10 mouse cellular contexts compared by ENCODE assay signal in genomic region chr1:52305679-52306632, GRCm38 (mm10).
DNase-seq lines count a peak whose midpoint lies in the region; ATAC-seq lines count a peak whose summit lies in the region.
"Had no signal": no experiment of that assay in that cellular context is flagged by ENCODE, and none has a peak within 500 bp of the region (broad histone marks: within the 10 kb centered on the region; RNA-seq: fewer than 3 reads in every experiment).

No protein-coding gene starts in this region.

- WGBS in forebrain, embryonic 13.5 days: 41% methylated on average over 18 of the region's 18 CpGs
- WGBS in hindbrain, embryonic 11.5 days: 71% methylated on average over 18 of the region's 18 CpGs
- 58% methylated on average over 18 of the region's 18 CpGs for WGBS in limb, embryonic 13.5 days
- WGBS in neural tube, embryonic 15.5 days: 57% methylated on average over 18 of the region's 18 CpGs

- H3K4me3 ChIP-seq in forebrain, embryonic 13.5 days: no peak overlapping the region
- H3K4me3 ChIP-seq in hindbrain, embryonic 11.5 days (ENCODE audit: low read depth, low read length): no peak overlapping the region
- no peak overlapping the region for H3K4me3 ChIP-seq in limb, embryonic 13.5 days
- H3K4me3 ChIP-seq in neural tube, embryonic 15.5 days (replicated peaks): no peak overlapping the region
- H3K4me3 ChIP-seq: liver, embryonic 13.5 days had no signal

- peaks cover 17% of the 10 kb centered on the region for H3K4me1 ChIP-seq in forebrain, embryonic 13.5 days
- H3K4me1 ChIP-seq in hindbrain, embryonic 11.5 days (replicated peaks; ENCODE audit: control insufficient read depth, insufficient read depth, low read length): no peaks in the 10 kb centered on the region
- peaks cover 16% of the 10 kb centered on the region for H3K4me1 ChIP-seq in limb, embryonic 13.5 days
- 0 out of 2 replicates have a peak, but pooled peaks cover 7% of the 10 kb centered on the region for H3K4me1 ChIP-seq in neural tube, embryonic 15.5 days
- H3K4me1 ChIP-seq: liver, embryonic 13.5 days had no signal

- H3K9ac ChIP-seq in forebrain, embryonic 13.5 days: no peak overlapping the region
- no peak overlapping the region for H3K9ac ChIP-seq in hindbrain, embryonic 11.5 days (ENCODE audit: low read depth, low read length)
- H3K9ac ChIP-seq in limb, embryonic 13.5 days: no peak overlapping the region
- H3K9ac ChIP-seq in neural tube, embryonic 15.5 days (replicated peaks): no peak overlapping the region
- H3K9ac ChIP-seq: liver, embryonic 13.5 days had no signal

- H3K4me2 ChIP-seq in forebrain, embryonic 13.5 days: no peak overlapping the region
- no peak overlapping the region for H3K4me2 ChIP-seq in hindbrain, embryonic 11.5 days (replicated peaks; ENCODE audit: low read depth, low read length)
- H3K4me2 ChIP-seq in limb, embryonic 13.5 days (replicated peaks): no peak overlapping the region
- H3K4me2 ChIP-seq in neural tube, embryonic 15.5 days: no peak overlapping the region
- H3K4me2 ChIP-seq: liver, embryonic 13.5 days had no signal

- peak; percentile 67 for ATAC-seq in forebrain, embryonic 13.5 days
- ATAC-seq in hindbrain, embryonic 11.5 days (ENCODE audit: low FRiP score): 0 out of 2 replicates have a peak, but pooled peaks have one; percentile 38
- 0 out of 2 replicates have a peak, but pooled peaks have one; percentile 9 for ATAC-seq in limb, embryonic 13.5 days (ENCODE audit: low FRiP score, low read depth)
- ATAC-seq in neural tube, embryonic 15.5 days (ENCODE audit: low FRiP score): peak; percentile 22; the same call in 1 of the 2 replicates
- ATAC-seq: intestine, postnatal 0 days had no signal

- no peaks in the 10 kb centered on the region for H3K36me3 ChIP-seq in forebrain, embryonic 13.5 days (ENCODE audit: poor library complexity, severe bottlenecking)
- H3K36me3 ChIP-seq in hindbrain, embryonic 11.5 days (ENCODE audit: control insufficient read depth, insufficient read depth, low read length): no peaks in the 10 kb centered on the region
- H3K36me3 ChIP-seq in limb, embryonic 13.5 days: no peaks in the 10 kb centered on the region
- no peaks in the 10 kb centered on the region for H3K36me3 ChIP-seq in neural tube, embryonic 15.5 days
- H3K36me3 ChIP-seq: liver, embryonic 13.5 days had no signal

- peak; percentile 16 for DNase-seq in hindbrain, embryonic 11.5 days (ENCODE audit: low spot score)
- DNase-seq in thymus, postnatal 14 days: no peak
- DNase-seq in layer of hippocampus, postnatal 10 days (ENCODE audit: low spot score in 2 of 2): no peak
- no peak for DNase-seq in B cell, adult 2 months
- DNase-seq: liver, embryonic 13.5 days had no signal

- no peaks in the 10 kb centered on the region for H3K27me3 ChIP-seq in forebrain, embryonic 13.5 days
- no peaks in the 10 kb centered on the region for H3K27me3 ChIP-seq in hindbrain, embryonic 11.5 days (ENCODE audit: control insufficient read depth, insufficient read depth, low read length)
- no peaks in the 10 kb centered on the region for H3K27me3 ChIP-seq in limb, embryonic 13.5 days
- H3K27me3 ChIP-seq in neural tube, embryonic 15.5 days (replicated peaks): no peaks in the 10 kb centered on the region
- H3K27me3 ChIP-seq: CH12.LX; liver, embryonic 13.5 days had no signal

- no peaks in the 10 kb centered on the region for H3K9me3 ChIP-seq in forebrain, embryonic 13.5 days (replicated peaks)
- no peaks in the 10 kb centered on the region for H3K9me3 ChIP-seq in hindbrain, embryonic 11.5 days (ENCODE audit: control insufficient read depth, low read length)
- H3K9me3 ChIP-seq in limb, embryonic 13.5 days: no peaks in the 10 kb centered on the region
- no peaks in the 10 kb centered on the region for H3K9me3 ChIP-seq in neural tube, embryonic 15.5 days (replicated peaks)
- H3K9me3 ChIP-seq: liver, embryonic 13.5 days had no signal

- H3K27ac ChIP-seq in forebrain, embryonic 13.5 days: peak overlapping the region; percentile 60
- H3K27ac ChIP-seq in hindbrain, embryonic 11.5 days (ENCODE audit: low read depth, low read length): no peak overlapping the region
- H3K27ac ChIP-seq in limb, embryonic 13.5 days: peak overlapping the region; percentile 28; the same call in 1 of the 2 replicates
- peak overlapping the region; percentile 2; the same call in 1 of the 2 replicates for H3K27ac ChIP-seq in neural tube, embryonic 15.5 days (replicated peaks)
- H3K27ac ChIP-seq: liver, embryonic 13.5 days had no signal

Comparison
In these comparisons a context has a peak if more than half of its experiments do, and no peak if none do; other contexts are left out.
1. ATAC-seq: peak in every context shown above with its lines; median percentile 67 in forebrain, embryonic 13.5 days; 38 in hindbrain, embryonic 11.5 days; 22 in neural tube, embryonic 15.5 days; 9 in limb, embryonic 13.5 days.